Mouse (Mus musculus) brown adipose tissue, adult 24 weeks (tissue): Measurements from ENCODE around the gene Clpx. TPM values are rescaled to one million over a fixed set of nuclear protein-coding genes. Genes with fewer than 3 reads are reported as not detected.
"Not testable (repeated sequence)": the region's sequence is repeated elsewhere in the genome, so short reads cannot be mapped to it uniquely, and the experiment has no call there.

Experiments
- H3K27ac ChIP-seq: fragments of 200-500 bp; replicated peaks from 2 replicates; pipeline ENCODE4 v1.5.1; 2012; ENCODE audit warnings: low read depth, mild to moderate bottlenecking, low read length
- H3K4me1 ChIP-seq: fragments of 200-500 bp; 2 replicates; pipeline ENCODE4 v1.6.1; 2012; ENCODE audit warnings: low read length, mixed read lengths; ENCODE audit not compliant: control insufficient read depth, insufficient read depth, insufficient read length
- H3K4me3 ChIP-seq: fragments of 200-500 bp; 2 replicates; pipeline ENCODE4 v1.5.1; 2012; ENCODE audit warnings: low read depth, mild to moderate bottlenecking, low read length, moderate library complexity; ENCODE audit not compliant: insufficient read depth
- polyA plus RNA-seq: library from polyadenylated mRNA; stranded (reverse); fragments of >200 nt; gene quantifications from 2 replicates; pipeline ENCODE4 v1.2.4, GENCODE M21; 2012; ENCODE audit not compliant: missing spikeins, insufficient read depth, insufficient read length

The Clpx gene
- polyA plus RNA-seq, 1 experiment = 97.1 TPM

DNA sequence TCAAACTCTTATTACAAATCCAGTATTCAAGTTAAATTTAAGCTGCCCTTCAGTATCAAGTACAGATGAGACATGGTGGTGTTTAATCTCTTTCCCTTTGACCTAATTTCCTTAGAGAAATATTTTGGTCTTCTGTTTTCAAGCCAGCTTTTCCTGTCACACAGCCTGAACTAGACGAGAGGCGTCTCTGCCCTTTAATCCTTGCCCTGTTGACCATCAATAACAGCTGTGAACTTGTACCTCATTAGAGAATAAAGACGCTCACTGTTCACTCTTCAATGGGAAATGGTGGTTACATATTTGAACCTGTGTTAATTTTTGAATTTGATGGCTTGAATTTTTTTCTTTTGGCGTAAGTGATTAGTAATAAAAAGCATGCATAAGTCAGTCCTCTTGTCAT lies 10.2 kb downstream of the Clpx start:
- H3K27ac ChIP-seq = no peak overlapping the region
- H3K4me3 ChIP-seq = no peak overlapping the region
- H3K4me1 ChIP-seq = no peaks in the 10 kb centered on the region; the same call in 1 of the 2 replicates

DNA sequence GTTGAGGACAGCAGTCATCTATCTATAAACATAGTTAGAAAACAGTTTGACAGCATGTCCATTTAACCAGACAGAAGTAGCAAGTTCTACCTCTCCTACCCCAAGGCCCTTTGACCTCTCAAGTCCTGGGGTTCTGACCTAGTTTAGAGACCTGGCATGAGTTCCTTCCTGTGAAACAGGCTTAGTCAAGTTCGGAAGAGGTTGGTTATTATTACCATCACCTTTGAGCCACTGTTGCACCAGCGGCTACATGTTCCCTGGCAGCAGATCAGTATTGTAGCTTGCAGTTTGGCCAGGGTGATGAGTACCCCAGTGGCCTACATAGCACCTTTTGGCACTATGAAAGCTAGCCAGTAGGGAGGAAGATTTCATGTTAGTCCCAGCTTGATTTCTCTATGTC lies 12.6 kb downstream of the Clpx start:
- H3K4me1 ChIP-seq = no peaks in the 10 kb centered on the region; the same call in 1 of the 2 replicates

DNA sequence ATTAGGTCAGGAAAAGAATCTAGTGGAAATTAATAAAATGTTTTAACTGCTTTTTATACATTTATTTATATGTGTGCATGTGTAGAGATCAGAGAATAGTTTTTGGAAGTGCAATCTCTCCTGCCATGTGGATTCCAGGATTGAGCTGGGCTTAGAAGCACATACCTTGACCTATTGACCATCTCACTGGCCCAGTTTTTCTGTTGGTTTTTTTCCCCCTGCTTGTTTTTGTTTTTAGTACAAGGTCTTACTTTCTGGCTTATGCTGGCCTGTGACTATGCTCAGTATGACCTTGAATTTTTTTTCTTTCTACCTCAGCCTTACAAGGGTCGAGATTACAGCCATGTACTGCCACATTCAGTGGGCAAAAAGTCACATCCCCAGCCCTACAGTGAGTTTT lies 14.0 kb downstream of the Clpx start:
- no peaks in the 10 kb centered on the region; the same call in 1 of the 2 replicates for H3K4me1 ChIP-seq
- no peak overlapping the region for H3K27ac ChIP-seq
- no peak overlapping the region for H3K4me3 ChIP-seq

More for the DNA sequence above, 12.6 kb downstream of the Clpx start:
- Histone ChIP-seq H3K27ac (peak overlapping the region; percentile 26), H3K4me3 (no peak overlapping the region)

DNA sequence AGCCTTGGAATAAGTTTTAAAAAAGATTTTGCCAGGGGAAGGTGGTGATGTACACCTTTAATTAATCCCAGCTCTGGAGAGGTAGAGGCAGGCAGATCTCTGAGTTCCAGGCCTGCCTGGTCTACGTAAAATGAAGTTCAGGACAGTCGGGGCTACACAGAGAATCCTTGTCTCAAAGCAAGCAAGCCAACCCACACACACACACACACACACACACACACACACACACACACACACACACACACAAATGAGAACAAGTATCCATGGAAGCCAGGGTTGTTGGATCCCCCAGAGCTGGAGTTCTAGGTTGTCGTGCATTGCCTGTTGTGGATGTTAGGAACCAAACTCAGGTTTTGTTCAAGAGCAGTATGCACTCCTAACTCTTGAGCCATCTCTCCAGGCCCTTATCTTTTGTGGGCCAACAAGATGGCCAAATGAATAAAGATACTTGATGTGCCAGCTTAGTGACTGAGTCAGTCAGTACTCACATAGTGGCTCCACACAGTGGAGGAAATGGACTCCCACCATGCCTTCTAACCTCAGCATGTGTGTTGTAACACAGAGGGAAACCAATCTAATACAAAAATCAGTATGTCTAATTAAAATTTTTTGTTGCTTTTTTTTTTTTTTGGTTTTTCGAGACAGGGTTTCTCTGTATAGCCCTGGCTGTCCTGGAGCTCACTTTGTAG lies 18.8 kb downstream of the Clpx start:
- Histone ChIP-seq H3K4me3 (no peak overlapping the region), H3K4me1 (no peaks in the 10 kb centered on the region), H3K27ac (no peak overlapping the region)

DNA sequence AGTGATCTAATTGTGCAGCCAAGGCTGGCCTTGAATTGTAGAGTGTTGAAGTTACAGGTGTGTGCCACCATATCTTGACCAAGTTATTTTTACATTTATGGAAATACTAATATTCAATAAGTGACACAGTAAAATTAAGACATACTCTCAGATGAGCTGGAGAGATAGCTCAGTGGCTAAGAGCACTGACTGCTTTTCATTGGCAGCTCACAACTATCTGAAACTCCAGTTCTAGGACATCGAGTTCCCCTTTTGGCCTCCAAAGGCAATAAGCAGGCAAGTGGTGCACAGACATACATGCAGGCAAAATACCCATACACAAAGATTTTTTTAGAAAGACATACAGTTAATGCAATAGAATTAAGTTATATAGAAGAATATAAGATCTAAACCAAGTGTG lies 19.8 kb downstream of the Clpx start:
- Histone ChIP-seq H3K27ac (no peak overlapping the region), H3K4me1 (no peaks in the 10 kb centered on the region), H3K4me3 (no peak overlapping the region)

DNA sequence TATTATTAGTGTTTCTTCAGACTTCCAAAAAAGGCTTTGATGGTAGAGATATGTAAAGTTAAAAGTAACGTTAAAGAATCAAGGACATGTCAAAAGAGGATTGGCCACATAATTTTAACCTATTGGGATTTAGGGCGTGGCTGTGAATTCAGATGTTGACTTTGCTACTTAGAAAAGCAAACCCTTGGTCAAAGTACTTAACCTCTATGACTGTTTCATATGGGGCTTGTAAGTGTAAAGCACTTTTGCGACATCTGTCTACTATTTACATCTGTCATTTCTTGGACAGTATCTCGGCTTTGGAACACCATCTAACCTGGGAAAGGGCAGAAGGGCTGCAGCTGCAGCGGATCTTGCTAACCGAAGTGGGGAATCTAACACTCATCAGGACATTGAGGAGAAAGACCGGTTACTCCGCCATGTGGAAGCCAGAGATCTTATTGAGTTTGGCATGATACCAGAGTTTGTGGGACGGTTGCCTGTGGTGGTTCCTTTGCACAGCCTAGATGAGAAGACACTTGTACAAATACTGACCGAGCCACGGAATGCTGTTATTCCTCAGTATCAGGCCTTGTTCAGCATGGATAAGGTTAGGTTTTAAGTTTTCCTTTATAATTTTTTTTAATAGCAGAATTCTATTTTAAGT lies 28.3 kb downstream of the Clpx start:
- Histone ChIP-seq H3K27ac (no peak overlapping the region), H3K4me1 (no peaks in the 10 kb centered on the region), H3K4me3 (no peak overlapping the region)

DNA sequence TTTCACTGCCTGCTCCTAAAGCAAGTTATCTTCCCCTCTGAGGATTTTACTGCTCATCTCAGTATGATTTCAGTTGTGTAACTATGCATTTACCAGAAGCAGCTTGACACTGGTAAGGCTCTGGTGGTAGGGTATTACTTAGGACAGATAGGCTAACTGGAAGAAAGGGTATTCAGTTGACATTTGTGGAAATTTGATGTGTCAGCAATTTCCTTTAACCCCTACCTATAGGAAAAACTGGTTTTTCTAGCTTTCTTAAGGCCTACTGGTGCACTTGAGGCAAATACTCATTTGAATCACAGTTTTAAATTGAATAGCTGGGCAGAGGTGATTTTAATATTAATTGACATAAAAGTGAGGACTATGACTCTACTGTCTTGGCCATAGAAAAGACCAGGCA lies 31.9 kb downstream of the Clpx start:
- H3K4me3 ChIP-seq = no peak overlapping the region
- no peak overlapping the region for H3K27ac ChIP-seq
- no peaks in the 10 kb centered on the region for H3K4me1 ChIP-seq

DNA sequence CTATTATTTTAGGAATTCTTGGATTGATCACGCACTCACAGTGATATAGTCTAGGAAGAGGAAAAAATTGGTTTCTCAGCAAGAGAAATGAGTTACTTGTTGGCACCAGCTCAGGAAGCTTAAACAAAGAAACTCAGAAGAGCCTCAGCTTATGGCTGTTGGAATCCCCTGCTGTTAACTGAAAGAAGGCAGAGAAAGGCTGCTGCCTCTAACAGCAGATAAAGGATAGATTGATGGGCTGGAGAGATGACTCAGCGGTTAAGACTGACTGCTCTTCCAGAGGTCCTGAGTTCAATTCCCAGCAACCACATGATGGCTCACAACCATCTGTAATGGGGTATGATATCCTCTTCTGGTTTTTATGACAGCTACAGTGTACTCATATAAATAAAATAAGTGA lies 33.3 kb downstream of the Clpx start:
- no peak overlapping the region for H3K27ac ChIP-seq
- H3K4me3 ChIP-seq = no peak overlapping the region
- H3K4me1 ChIP-seq = no peaks in the 10 kb centered on the region

DNA sequence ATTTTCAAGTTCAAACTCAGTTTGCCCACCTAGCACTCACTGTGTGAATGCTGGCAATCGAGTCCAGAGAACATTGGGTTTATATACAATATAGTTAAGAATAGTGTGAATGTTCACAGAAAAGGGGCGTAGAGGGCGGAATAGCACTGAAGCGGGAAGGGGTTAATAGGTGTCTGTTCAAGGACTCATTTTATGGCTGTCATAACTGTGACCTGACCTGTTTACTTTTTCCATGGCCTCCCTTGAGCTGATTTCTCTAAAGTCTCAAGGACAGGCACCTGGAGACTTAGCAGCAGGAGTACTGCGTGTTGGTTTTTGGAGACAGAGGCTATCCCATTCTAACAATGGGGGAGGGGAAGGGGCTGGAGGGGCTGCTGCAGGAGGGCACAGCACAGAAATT lies 39.9 kb downstream of the Clpx start:
- H3K4me1 ChIP-seq = no peaks in the 10 kb centered on the region
- no peak overlapping the region for H3K27ac ChIP-seq
- H3K4me3 ChIP-seq = no peak overlapping the region

DNA sequence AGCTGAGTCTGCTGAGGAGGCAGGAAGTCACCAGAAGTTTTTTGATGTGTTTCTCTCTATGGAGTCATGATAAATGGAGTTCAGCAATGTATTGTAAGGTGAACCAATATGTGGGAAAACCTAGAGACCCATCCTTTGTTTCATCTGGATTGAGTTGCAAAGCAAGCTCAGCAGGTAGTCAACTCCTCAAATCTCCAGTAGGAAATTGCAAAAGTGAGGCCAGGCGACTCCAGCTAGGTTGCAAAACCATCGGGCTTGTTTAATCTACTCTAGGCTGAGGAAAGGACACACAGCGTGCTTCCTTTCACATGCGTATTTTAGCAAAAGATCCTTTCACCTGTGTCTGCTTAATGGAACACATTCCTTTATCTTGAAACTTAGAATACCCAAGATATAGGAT lies 45.1 kb downstream of the Clpx start:
- H3K4me3 ChIP-seq = no peak overlapping the region
- H3K4me1 ChIP-seq = no peaks in the 10 kb centered on the region
- no peak overlapping the region for H3K27ac ChIP-seq

DNA sequence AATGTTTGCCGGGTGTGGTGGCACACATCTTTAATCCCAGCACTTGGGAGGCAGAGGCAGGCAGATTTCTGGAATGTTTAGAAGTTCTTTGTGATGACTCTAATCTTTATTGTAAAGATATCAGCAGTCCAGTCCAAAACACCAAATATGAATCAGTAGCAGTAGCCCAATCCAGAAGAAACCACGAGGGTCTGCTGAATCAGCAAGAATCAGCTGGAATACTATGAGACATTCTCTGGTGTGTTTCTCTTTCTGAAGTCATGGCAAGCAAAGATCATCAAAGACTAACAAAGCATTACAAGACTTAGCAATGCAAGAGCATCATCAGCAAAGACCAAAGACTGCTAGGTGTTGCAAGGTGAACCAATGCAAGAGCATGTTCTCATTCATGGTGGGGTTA lies 46.4 kb downstream of the Clpx start:
- Histone ChIP-seq H3K27ac (no peak overlapping the region), H3K4me1 (no peaks in the 10 kb centered on the region), H3K4me3 (no peak overlapping the region)

DNA sequence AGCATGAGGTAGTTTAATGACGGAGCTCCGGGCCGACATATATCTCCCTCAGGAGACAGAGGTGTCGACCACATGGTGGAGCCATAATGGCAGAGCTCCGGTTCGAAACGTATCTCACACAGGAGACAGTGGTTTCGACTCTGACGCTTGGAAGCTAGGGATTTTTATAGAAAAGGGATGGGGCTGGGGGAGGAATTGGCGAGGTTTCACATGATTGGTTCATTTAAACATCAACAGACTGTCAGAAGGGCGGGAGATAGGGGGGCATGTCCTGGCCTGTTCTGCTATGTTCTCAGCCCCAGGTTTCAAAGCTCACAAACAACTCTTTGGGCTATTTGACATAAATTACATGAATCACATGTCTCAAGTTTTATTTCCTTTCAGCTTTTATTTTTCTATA lies 51.4 kb downstream of the Clpx start:
- peak overlapping the region; percentile 84 for H3K4me3 ChIP-seq
- peak overlapping the region; percentile 87 for H3K27ac ChIP-seq
- H3K4me1 ChIP-seq = not testable (repeated sequence)

DNA sequence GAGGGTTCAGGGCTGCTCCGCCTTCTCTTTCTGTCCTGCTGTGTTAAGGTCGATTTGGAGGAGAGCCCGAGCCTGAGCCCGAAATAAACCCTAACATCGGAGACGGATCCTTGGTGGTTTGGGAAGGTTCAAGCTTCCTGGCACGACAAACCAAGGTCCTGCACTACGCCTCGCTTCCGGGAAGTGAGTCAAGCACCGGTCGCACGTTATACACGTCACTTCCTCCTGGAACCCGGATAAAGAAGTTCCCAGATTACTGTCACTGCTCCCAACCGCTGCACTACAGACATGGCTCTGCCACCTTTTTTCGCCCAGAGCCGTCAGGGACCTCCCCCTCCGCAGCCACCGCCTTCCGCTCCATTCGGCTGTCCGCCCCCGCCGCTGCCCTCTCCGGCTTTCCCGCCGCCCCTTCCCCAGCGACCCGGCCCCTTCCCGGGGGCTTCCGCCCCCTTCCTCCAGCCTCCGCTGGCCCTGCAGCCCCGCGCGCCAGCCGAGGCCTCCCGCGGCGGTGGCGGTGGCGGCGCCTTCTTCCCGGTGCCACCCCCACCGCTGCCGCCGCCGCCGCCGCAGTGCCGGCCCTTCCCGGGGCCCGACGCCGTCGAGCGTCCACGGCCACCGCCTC lies 51.9 kb downstream of the Clpx start, which contains the start of gene Pdcd7:
Pdcd7 (plus strand) TSS at position 251 of the 622 bp plus-strand sequence.
- H3K27ac ChIP-seq = peak within 1 kb of the TSS; percentile 87
- peaks cover 3% of the 10 kb centered on the region for H3K4me1 ChIP-seq
- H3K4me3 ChIP-seq = peak within 1 kb of the TSS; percentile 84

DNA sequence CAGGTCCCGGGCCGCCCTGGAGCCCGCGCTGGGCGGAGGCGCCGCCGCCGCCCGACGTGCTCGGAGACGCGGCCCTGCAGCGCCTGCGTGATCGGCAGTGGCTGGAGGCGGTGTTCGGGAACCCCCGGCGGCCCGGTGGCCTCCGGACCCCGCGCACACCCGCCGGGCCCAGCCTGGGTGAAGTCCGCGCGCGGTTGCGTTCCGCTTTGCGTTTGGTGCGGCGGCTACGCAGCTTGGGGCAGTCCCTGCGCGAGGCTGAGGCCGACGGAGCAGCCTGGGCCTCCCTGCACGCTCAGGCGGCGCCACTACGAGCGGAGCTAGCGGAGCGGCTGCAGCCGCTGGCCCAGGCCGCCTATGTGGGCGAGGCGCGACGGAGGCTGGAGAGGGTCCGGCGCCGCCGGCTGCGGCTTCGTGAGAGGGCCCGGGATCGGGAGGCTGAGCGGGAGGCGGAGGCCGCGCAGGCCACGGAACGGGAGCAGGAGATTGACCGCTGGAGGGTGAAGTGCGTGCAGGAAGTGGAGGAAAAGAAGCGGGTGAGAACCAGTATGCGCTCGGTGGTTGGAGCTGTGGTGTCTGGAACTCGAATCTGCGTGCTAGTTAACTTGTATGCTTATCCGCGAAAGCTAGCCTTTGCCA lies 52.5 kb downstream of the Clpx start:
- Histone ChIP-seq H3K4me1 (peaks cover 3% of the 10 kb centered on the region), H3K27ac (peak overlapping the region; percentile 35), H3K4me3 (peak overlapping the region; percentile 84)

DNA sequence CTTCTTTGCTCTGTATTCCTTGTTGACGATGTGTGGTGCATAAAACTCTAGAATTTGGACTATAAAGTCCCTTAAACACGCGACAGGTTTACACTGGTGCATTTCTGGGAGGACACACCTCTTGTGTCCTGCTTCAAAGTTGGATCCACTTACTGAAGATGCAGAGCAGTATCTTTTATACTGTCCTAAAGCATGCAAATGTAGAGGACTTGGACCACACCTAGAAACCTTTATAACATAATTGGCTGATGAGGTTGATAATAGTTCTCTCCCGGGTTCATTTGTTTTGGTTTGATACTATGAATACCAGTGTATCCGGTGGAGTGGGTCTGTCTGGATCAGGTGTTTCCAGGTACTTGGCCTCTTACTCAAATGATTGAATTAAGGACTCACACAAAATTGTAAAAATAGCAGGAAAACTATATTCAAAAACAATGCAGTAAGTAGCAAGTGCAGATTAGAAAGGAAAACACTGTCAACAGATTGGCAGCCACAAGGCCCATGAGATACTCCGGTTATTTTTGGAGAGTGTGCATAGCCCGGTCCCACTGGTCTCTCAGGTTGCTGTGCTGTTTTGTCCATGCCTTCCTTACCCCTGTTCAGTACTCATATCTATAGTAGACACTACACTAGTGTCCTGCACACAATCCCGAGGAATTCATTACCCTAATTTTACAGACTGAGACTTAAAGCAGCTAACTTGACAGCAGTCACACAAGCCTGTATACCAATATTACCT lies 53.2 kb downstream of the Clpx start:
- Histone ChIP-seq H3K4me1 (peaks cover 3% of the 10 kb centered on the region), H3K27ac (peak overlapping the region; percentile 35; the same call in 1 of the 2 replicates), H3K4me3 (peak overlapping the region; percentile 84)
